Mouse (Mus musculus) cerebellum, postnatal 25 days (tissue): ENCODE measurements at regions not wholly inside any gene's neighbourhood (a gene's known extent, or its start where the extent isn't known, plus 50 kb on each side); places are given as distances from the start of the nearest gene placed in this dataset.
A peak's percentile ranks its signal among the peaks of the same experiment; 100 is the strongest.
"Not testable (repeated sequence)": the region's sequence is repeated elsewhere in the genome, so short reads cannot be mapped to it uniquely, and the experiment has no call there.

Source experiments
- DNase-seq, 2 experiments: peaks; one replicate each; pipeline ENCODE4 v3.0.0; 2021; ENCODE audit warnings: mixed read lengths in 2 of 2

DNA sequence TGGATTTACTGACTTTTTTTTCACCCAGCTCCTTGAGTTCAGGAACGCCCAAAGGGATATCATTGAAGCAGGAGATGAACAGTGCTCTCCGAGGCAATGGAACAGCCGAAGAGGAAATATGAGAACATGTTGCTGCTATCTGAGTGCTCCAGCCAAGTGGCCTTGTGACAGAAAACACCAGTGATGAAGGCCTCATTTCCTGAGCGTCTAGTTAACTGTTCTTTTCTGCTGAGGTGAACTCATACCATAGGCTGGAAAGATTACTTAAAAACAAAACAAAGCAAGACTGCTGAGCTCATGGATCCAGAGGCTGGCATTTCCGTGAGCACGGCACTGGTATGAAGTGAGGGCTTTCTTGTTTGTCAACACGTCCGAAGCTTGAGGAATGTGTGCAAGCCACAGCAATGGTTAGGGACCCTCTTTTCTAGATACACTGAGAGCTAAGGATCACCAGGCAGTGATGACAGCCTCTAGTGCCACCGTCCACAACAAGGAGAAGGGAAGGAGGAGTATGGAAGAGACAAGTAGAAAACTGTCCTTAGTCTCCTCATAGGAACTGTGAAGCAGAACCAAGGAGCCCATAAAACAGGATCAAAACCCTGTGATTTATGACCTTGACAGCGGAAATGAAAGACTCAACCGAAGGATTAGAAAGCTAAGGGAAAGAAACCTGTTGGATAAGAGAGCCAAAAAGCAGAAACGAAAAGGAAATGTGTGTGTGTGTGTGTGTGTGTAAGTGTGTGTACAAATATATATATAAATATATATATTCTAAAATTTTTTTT is 200.4 kb downstream of the Fam43a start:
- no peak for DNase-seq

DNA sequence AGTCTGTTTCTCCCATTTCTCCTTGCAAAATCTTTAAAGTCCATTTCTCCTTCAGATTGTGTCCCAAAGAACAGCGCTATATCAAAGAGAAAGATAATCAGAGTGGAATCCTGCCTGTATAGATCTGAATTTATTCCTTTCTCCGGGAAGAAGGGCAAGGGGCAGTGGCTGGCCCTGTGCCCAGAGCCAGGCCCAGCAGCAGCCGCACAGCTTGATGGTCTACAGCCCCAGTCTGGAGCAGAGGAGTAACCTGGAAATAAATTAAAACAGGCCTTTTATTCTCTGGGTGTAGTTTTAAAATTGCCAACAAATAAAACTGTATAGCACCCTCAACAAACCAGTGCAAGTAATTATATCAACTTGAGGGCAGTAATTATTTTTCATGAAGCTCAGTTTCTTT is 204.5 kb downstream of the Fam43a start:
- DNase-seq: no peak

DNA sequence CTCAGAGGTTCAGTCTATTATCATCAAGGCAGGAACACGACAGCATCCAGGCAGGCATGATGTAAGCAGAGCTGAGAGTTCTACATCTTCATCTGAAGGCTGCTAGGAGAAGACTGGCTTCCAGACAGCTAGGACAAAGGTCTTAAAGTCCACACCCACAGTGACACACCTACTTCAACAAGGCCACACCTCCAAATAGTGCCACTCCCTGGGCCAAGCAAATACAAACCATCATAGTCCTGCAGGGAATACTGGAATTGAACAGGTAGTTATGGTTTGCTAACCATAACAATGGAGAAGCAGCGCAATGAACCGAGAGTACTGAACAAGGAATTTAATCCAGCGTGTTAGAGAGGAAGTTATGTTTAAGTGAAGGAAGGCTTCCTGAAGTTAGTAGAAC is 206.7 kb downstream of the Fam43a start:
- DNase-seq: not testable (repeated sequence)

DNA sequence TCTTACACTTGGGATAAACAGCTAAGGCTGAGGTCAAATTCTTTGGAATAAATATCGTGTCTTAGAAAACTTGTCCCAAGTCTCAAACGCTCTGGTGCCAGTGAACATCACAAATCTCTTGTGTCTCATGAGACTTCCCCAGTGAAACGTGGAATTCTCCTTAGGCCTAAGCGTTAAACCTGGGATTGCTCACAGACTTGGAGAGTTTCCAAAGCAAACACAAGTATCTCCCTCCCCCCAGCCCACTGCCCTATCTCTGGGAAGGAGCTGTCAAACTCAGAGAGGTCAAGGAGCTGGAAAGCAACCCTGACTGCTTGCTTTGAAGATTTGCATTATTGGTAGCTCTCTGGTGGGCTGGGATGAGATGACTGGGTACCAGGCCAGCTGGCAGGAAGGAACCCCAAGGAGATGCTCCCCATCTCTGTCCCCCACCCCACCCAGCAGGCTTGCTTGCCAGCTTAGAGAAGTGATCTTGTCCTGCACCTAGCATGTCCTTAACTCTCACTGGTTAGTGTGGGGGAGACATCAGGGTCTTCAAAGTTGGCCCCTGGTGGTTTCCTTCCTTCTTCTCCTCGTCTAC is 219.1 kb downstream of the Fam43a start:
- DNase-seq: no peak

DNA sequence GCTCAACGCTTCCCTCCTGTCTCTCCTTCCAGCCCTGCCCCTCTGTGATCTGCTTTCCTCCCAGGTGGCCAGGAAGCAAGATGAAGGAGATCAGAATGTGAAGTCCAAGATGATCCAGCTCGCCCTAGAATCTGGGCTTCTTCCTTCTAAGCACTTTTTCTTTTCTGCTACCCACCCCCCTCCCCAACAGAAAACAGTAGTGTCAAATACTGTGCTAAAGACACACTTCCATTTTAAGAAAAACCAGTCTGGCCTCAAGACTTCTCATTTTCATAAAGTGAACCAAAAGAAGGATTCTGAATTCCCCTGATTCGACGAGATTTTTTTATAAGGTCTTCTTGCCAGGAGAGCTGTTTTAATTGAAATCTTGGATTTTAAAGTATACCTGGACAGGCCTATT is 219.8 kb downstream of the Fam43a start:
- DNase-seq: no peak

DNA sequence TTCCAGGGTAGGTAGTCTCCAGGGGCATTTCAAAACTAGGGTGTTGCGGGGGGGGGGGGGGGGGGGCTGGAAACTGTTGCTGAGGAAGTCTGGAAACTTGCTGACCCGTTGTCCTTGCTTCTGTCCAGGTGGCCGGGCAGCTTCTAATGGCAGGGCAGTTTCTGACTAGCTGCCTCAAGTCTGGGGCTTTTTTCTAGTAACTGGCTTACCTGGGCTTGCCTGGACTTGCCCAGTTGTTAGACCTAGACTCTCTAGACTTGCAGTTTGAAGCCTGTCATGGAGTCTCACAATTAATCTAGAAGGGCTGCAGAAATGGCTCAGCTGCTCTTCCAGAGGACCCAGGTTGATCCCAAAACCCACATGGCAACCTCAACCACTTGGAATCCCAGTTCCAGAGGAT is 220.7 kb downstream of the Fam43a start:
- no peak for DNase-seq

DNA sequence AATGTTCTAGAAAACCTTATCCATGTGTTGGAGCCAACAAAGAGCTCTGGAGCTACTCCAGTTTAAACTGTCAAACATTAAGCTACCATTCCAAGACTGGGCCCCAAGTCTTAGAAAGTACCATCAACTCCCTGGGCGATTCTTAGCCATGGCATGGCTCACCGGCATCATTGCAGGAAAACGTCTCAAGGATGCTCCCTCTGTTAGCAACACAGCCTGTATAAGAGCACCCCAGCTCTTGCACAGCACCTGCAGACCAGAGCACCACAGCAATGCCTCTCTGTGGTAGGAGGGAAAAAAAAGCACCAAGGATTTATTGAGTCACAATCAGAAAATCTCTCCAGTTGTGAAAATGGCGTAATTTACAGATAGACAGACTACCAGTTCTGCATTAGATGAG is 221.2 kb downstream of the Fam43a start:
- no peak for DNase-seq

DNA sequence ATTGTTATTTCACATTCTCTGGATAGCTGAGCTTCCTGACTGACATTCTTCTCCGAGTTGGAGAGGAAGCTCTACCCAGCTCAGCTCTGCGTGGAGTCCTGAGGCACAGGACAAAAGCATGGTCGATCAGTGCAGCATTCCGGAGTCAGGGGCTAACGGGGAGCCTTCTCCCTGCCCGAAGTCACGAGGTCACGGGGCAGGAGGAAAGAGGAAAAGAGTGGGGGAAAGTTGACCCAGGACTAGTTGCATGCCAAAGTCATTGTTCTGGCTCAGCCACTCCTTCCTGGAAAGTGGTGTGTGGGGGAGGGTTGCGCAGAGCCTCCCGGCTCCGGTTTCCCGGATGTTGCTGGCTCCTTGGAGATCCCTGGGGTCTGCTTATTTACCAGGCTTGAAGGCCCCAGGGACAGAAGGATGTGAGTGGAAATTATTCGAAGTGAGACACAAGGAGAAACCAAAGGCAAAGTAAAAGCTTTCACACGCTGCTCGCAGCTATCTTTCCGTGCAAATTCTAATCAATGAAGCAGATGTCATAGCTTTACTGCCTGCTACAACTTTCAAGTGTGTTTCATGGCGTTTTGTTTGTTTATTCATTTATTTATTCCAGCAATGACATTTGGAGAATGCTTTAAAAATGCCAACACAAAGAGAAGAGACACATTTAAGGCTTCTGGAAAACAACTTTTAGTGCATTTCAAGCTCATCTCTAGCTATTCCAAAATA is 221.8 kb downstream of the Fam43a start:
- DNase-seq: peak; percentile 11 to 36

DNA sequence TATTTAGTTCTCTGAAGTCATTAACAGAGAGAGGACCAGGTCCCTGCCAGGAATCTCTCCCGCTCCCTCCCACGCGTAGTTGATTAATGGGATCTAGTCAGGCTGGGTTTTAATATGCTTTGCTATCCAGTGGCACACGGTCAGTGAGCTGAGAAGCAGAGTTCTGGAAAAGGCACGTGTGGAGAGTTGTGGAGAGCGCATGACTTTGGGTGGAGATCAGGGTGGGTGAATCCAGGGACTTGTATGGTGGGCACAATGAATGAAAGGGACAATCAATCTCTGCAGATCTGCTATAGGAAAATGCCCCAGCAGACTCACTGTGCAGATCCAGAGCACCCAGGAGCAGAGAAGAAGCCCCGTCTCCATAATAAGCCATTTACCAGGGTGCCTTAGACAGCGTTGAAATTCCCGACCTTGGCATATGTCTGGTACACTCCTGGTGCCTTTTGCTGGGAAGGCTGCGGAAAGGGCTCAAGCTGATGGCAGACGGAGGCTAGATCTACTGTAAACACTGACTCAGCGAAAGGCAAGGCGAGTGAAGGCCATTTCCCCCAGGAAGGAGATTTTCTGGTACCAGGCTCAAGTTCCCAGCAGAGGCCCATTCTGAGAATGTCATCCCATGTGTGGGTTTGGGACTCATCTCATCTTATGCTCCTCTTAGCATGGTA is 222.5 kb downstream of the Fam43a start:
- DNase-seq: no peak

DNA sequence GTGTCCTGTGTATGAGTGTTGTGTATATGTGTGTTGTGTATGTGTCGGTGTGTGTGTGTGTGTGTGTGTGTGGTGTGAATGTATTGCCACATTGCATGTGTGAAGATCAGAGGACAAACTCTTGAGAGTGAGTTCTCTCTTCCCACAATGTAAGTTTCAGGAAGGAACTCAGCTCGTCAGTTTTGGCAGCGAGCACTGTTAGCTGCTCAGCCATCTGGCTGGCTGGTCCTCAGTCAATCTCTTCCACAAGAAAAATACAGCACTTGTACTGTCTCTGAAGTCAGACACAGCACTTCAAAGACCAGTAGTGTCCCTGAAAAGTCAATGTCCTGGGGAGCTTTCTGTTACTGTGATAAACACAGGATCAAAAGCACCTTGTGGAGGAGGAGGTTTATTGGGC is 226.6 kb downstream of the Fam43a start:
- DNase-seq: peak; percentile 34 to 60

DNA sequence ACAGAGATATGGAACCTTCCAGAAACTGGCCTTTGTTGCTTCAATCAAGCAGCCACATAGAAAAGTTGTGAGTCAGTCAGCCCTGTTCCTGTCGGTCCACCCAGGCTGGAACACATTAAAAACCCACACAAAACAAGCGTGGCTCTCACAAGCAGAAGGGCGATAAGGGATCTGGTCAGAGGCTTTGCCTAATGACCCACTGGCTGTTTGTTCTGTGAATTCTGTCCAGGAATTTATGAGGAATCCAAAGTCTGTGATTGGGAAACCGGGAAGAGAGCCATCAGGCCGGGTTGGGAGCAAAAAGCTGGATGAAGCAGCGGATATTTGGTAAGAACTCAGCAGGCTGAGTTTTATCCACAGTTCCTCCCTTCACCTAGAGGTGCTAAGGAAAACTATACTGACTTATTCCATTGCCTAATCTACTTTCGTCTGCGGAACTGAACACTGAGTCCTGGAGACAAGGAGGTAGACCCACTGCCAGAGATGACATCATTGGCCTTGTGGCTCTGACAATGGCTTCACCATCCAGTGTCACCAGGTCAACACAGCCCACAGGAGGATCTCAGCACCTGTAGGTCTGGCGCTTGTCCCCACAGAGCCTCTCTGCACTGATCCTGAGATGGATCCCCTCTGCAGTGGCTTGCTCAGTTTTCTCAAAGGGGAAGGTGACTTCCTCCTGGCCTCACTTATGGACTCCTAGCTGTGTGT is 228.5 kb downstream of the Fam43a start:
- no peak for DNase-seq

DNA sequence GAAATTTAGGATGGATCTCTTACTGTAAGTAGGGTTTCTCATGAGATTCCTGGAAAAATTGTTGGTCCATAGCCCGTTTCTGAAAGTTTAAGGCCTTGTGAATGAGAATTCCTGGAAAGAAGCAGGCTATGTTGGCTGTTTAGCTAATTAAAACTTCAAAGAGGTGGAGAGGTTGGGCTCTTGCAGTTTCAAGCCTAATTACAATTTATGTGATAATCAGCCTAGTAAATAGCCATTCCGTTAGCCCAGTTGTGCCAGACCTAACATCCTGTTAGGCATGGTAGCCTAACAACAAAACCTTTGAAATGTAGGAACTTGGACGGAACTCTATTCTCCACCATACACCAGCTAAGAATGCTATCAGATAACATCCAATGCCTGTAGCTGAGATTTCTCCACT is 235.0 kb downstream of the Fam43a start:
- DNase-seq: no peak

DNA sequence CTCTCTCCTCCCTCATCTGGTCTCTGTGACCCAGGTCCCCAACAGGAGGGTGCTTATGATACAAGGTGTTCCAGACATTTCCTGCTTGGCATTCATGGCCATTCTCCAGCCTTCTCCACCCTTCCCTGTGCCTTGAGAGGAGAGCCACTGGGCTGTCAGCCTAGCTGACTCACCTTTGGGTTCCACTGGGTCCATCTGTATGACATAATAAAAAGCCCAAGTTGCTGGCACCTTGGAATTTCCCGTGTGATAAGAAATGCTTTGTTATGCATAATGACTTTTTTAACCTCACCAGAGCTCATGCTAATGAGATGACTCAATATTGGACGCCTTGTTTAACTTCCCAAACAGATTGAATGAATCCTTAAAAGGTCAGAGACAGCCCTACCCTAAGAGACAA is 236.2 kb downstream of the Fam43a start:
- DNase-seq: no peak

DNA sequence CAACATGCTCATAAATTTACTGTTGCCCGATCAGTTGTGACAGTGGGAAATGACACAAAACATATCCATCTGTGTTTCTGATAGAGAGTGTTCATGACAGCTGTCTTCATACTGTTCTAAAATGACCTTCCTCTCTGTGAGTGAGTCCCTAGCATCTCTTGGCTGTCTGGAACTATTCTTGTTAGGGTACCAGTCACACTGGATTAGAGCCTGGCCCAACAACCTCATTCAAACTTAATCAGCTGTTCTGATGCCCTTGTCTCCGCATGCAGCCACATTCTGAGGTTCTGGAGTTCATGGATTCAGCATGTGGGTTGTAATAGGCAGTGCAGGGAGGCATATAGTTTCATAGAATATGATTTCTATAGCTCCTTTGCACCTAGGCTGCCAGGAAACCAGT is 238.4 kb downstream of the Xxylt1 start:
- DNase-seq: no peak

DNA sequence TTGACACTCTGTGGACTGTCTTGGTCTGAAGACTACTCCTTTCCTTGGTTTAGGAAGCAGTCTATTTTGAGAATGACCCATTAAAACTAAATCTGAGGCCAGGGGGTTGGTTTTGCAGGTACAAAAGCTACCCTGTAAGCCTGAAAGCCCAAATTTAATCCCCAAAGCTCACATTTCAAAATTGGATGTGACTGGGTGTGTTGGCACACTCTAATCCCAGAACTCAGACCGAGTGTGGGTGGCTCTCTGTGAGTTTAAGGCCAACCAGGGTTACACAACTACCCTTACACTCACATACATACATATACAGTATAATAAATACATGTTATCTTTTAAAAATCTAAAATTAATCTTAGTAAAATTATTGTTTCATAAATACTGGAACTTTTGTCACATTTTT is 228.6 kb downstream of the Xxylt1 start:
- no peak for DNase-seq

DNA sequence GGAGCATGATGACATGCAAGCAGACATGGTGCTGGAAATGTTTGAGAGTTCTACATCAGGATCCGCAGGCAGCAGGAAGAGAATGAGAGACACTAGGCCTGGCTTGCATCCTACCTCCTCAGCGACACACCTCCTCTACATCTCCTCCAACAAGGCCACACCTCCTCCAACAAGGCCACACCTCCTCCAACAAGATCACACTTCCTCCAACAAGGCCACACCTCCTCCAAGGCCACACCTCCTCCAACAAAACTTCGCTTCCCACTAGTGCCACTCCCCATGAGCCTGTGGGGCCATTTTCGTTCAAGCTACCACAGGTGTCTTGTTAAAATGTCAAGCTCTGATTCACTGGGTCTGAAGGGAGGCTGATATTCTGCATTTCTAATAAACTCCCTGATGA is 226.5 kb downstream of the Xxylt1 start:
- no peak for DNase-seq

DNA sequence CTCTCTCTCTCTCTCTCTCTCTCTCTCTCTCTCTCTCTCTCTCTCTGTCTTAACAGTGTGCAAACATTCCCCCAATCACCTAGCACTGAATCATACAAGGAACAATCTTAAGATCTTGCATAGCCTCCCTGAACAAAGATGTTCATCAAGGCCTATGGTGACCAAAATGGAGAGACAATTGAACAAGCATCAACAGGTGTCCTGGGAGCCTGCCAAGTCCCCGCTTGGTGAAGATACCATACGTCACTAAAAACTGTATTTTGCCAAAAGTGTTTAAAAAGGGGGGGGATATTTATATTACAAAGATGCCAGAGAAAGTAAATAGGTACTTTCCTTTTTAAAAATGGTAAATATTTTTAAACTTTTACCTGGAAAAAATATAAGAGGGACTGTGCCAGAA is 223.6 kb downstream of the Xxylt1 start:
- DNase-seq: peak in 1 of 2 experiments; percentile 24

DNA sequence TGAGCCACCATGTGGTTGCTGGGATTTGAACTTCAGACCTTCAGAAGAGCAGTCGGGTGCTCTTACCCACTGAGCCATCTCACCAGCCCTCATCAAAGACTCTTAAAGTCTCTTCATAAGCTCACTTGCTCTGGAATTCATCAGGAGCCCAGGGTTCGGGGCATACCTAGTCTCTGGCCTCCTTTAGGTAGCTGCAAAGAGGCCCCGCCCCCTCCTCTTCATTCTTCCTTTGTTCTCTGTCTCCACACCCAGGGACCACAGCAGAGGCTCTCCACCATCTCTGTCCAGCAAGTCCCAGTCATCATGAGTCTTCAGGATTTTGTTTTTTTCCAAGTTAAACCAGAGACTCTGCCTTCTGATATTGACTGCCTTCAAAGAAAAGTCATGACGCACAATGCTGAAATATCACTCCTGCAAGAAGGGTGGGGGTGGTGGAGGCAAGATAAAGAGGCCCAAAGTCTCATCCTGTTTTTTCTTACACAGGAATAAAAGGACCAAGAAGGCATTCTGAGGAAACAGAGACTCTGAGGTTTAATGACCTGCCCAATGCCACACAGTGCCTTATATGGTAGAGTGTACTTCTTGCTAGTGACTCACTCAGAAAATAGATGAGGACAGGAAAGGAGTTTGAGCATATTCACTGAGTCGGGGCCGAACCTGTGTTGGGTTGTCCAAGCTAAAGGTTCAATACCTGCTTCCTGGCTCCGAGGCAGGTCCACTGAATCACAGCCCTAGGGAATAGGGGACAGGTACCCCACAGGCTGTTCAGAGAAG is 211.9 kb downstream of the Xxylt1 start:
- no peak for DNase-seq

DNA sequence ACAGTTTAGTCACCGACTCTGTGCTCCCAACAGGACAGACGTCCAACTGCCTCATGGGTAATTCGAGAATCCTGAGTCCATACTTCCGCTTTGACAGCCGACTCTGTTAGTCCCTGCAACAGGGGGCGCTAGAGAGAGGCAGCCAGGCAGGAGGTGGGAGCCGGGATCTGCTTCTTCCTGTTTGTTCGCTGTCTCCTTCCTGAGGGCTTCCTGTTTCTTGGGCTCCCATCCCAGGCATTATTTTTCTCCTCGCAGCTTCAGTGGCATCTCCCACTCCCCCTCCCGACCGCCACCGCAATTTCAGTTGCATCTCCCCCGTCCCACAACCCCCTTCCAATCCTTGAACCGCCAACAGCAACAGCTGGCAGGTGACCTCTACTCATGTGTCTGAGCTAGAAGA is 211.1 kb downstream of the Xxylt1 start:
- DNase-seq: peak in 1 of 2 experiments; percentile 33

DNA sequence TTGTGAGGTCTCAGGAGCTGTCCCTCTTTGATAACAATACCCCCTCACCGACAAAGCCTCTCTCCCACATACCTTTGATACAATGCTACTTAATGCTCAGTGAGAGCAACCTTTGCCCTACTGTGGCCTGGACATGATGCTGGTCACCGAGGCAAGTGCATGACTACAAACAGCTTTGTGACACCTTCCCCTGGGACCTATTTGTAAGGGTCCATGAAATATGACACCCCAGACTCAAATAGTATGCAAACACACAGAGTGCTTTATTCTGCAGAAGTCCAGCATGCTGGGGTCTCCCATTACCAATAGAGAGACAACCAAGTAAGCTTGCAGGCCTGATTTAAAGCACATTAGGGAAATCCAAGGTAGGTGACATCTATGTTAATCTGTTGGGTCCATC is 210.6 kb downstream of the Xxylt1 start:
- no peak for DNase-seq

DNA sequence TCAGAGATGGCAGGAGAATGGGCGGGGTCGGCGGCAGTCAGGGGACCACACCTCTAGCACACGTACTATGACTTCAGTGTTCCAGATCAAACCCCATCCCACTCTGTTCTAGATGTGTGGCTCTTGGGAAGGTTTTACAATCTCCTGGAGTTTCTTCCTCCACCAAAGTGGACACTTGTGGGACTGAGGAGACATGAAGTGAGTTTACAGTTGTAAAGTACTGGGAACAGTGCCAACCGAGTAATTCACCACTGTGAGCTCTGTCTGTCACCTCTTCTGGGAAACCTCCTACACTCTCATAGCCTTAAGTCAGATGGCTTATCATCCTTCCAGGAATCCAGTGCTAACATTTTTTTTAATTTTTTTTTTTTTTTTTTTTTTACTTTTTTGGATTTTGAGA is 209.1 kb downstream of the Xxylt1 start:
- no peak for DNase-seq
